Mouse (Mus musculus): ENCODE measurements around the gene Naa15.

DNA sequence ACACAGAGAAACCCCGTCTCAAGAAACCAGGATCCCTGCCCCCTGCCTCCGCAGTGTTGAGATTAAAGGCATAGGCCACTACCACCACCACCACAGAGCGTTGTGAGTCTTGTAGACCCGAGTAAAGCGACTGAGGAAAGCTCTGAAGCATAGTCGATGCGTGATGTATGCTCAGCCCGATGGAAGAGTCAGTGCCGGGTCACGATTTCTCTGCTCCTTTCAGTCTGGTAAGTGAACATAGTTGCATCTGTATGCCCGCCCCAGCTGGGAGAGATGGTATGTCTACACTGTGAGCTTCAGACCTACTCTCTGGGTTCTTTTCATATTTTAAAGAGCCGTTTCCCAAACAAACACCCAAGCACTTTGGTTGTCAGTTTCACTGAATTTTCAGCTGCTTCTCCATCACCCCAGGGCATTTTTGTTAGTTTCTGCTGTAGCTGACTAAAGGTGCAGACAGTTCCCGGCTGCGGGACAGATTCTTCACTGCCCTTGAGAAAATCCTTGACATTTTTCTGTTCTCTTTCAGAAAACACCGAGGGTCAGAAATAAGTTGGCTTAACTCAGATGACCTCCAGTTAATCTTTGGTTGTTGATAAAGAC, 17.1 kb upstream of the Naa15 start:
- TF ChIP-seq CTCF (IDR thresholded peaks at IDR 0.05; ENCODE audit: extremely low read depth, insufficient read length, insufficient replicate concordance, low read depth, low read length) (no peak), POLR2A (IDR thresholded peaks at IDR 0.05; ENCODE audit: low read depth, low read length) (no peak)
